Mouse (Mus musculus): ENCODE measurements around the gene Eif3k.

The Eif3k gene

DNA sequence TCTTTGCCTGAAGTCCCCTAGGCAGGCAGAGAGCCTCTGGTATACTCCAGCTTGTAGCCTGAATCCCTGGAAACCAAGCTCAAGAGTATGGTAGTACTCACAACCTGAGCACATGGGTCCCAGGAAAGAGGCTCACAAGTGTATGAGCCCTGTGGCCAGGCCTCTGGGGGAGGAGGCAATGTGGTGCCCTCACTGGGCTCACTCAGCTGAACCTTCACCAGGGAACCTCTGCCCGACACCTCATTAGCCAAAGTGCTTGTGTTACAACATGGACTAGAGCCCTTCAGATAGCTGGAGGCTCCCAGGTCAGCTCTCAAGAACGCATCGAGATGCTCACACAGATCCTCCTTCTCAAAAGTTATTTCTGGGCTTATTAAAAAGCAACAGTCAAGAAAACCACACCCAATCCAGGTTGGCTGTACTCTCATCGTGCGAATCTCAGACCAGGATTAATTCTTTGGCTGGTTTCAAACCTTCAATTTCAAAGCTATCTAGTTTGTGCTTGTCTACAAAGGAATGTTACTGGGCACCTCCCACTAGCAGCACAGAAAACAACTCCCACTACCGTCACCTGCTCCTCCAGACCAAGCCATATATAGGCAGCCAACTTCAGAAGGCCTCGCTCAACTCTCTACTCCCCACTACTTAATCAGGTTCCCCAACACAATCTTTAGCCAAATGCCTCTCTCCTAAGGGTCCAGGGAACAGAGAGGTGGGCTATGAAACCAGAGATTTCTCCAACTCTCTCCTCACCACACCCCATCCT, 42.1 kb downstream of the Eif3k start:
- DNase-seq (ENCODE audit: low spot score in 2 of 2): no peak

DNA sequence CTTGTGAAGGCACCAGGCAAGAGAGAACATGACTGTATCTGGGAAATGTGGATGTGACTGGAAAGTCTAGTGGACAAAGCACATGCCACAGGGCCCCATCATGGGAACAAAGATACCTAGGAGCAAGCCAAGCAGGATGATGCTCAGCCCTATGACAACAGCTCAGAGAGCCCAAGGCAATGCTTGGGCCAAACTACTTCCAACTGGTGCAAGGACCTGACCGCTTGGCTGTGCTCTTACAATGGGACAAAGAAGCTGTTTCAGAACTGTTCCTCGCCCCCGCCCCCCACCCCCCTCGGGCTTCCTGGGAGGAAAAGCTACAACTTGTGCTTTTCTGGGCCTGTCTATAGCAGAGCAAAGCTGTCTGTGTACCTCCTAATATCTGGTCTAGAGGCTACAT, 43.0 kb downstream of the Eif3k start:
- no peak for DNase-seq (ENCODE audit: low spot score in 2 of 2)

DNA sequence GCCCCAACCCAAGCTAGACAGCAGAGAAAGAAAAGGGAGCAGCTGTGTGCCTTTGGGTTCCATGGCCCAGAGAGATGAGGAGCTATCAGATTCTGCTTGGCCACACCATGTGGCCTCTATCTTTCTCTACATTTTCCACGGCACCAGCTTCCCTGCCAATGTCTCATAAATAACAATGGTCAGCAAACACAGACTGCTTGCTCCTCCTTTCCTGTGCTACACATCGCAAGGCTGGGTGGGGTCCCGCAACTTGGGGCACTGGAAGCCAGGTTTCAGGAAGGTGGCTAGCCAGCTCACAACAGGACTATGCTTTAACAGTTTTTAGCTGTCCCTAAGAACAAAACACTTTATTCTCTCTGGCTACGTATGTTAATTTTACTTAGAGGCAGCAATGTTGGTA, 44.9 kb downstream of the Eif3k start:
- no peak for DNase-seq (ENCODE audit: low spot score in 2 of 2)

DNA sequence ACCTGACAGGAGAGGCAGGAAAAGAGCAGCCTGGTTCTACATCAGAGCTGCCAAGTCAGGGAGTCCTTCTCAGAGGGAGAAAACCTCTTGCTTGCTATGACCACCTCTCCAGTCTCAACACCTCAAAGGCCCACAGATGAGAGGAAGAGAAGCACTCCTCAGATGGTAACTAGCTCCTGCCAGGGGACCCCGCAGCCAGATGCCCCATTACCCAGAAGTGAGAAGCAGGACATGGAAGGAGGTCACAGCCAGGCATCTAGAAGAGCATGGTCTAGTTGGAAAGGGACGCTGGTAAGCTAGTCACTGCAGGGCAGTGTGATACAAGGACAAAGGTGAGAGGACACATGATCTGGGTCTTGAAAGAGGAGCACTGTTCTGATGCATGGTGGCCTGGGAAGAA, 47.8 kb downstream of the Eif3k start:
- no peak for DNase-seq (ENCODE audit: low spot score in 2 of 2)

DNA sequence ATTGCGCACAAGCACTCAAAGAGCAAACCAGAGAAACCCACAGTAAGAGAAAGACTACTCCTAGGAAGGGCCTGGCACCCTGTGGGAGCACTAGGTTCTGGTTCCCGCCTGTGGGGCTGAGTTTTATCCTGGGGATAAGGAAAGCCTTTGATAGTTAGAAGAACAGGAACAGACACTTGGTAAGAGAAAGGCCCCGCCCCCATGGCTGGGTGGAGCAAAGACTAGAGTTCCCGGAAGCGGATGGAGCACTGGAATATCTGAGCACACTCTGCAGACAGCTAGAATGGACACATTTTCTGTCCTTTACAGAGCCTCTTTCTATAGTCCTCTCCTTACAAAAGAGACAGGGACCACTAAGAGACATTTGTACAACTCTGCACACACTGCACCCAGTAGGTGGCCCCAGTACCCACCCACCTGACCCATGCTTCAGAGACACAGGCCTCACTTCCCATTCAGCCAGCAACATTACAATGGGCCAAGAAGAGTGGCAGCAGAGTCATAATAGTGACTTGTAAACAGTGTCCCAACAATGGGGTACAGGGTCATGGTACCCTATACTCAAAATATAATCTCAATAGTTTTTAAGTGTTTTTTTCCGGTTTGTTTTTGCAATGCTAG, 49.1 kb downstream of the Eif3k start:
- DNase-seq (ENCODE audit: low spot score in 2 of 2): no peak

DNA sequence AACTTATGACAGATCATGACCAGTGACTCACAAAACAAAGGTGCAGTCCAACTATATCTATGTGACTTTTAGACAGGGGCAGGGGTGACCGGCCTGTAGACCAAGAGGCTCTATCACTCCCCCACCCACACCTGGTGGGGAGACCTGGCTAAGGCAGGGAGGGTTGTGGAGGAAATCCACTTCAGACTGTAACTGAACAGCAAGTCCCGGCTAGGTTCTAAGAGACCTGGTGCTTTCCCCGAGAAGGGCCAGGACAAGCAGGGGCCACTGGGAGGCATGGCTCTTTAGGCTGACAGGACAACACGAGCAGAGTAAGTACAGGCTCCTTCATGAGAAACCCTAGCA, 50.0 kb downstream of the Eif3k start:
- DNase-seq (ENCODE audit: low spot score in 2 of 2): no peak

DNA sequence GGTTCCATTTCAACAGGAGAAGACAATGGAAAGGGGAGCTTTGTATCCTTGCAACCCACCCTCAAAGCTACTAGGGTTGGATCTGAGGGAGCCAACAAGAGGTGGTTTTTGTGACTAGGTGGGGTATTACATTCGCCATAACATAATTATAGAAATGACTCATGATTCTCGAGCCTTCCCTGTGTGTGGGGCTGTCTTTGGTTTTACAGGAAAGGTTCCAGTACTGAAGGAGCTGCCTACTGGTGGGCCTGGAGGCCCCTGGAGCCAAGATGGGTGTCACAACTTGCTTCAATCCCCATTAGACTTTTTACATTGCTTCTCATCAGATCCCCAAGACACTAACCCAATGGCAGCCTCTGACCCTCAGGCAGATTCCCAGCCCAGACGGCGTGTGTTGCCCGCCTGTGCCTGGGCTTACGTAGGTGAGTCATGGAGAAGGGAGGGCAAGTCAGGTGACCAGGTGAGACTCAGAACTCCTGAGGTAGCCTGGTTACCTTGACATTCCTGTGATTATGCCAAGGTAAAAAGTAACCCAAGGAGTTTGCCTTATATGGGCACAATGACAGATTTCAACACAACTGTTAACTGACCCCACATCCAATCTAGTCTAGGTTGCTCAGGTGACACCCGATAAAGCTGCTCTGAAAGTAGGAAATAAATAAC, 50.5 kb downstream of the Eif3k start:
- DNase-seq (ENCODE audit: low spot score in 2 of 2): no peak

DNA sequence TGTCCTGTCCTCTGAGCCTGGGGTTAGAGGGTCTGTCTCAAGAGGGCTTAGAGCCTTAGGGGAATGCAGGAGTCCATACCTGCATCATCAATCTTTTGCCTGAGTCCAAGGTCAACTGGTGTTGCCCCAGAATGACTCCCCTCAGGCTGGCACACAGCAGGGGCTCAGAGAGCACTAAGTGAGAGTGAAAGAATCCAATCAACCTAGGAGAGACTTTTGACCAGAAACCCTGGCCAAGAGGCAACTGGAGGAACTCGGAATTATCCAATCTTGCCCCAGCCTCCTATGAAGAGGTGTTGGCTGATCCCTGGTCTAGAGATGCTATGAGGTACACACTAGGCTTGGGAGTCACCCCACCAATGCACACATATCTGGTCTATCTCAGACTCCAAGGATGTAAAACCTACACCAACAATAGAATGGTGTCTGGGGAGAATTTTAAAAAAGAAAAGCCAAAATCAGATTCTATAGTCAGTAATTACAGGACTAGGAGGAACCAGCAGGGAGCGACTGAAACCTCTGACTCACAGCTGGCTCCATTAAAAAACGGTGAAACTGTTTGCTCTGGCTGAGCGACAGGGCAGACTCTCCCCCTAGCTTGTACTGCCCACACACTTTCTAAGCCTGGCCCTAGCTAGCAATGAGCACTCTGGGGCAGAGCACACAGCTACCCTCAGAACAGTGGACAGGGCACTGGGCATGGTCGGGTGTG, 51.2 kb downstream of the Eif3k start:
- no peak for DNase-seq (ENCODE audit: low spot score in 2 of 2)

DNA sequence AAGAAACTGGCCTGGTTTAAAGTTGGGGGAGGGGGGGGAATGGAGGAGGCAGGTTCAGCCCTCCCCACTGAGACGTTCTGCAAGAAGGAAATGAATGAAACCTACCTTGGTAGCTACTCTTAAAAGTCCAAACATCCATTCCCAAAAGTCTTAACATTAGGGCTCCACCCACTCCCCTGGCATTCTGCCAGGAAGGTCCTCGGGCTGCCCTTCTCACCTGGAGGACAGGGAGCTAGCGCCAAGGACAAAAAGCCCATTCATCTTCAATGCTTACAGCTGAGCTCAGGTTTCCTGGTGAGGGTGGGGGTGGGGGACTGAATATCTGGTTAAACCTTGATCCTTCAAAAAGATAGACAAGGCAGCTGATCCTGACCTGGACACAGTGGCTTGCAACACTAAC, 52.3 kb downstream of the Eif3k start:
- no peak for DNase-seq (ENCODE audit: low spot score in 2 of 2)

DNA sequence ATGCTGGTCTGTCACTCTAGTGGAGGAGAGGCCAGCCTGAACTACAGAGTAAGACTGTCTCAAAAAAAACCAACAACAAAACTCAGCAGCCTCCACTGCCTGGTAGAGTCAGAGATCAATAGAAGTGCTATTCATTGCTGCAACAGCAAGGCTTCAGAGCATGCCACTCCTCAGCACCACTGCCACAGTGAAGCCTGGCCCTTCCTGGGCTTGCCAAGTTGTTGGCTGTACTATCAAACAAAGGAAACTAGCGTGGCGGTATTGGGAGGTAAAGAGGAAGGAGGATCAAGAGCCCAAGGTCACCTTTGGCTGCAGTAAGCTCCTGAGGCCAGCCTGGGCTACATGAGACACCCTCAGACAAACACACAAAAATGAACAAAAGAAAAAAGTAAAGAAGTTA, 55.5 kb downstream of the Eif3k start:
- no peak for DNase-seq (ENCODE audit: low spot score in 2 of 2)

DNA sequence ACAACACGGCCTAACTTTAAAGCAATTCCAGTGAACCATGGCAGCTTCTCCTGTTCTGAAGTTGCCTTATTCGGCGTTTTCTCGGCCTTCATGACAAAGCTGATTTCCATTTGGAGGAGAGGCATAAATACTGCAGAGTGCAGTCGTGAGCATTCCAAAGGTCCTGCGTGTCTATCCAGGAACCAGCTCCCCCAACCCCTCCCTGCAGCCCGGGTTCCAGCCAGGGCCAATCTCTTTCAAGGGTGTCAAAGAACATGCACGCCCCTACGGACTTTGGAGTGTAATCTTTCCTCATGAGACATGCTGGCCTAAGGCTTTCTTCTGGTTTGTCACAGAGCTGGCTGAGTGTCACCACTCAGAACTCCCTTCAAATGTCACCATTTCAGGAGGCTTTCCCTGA, 56.3 kb downstream of the Eif3k start:
- DNase-seq (ENCODE audit: low spot score in 2 of 2): no peak

DNA sequence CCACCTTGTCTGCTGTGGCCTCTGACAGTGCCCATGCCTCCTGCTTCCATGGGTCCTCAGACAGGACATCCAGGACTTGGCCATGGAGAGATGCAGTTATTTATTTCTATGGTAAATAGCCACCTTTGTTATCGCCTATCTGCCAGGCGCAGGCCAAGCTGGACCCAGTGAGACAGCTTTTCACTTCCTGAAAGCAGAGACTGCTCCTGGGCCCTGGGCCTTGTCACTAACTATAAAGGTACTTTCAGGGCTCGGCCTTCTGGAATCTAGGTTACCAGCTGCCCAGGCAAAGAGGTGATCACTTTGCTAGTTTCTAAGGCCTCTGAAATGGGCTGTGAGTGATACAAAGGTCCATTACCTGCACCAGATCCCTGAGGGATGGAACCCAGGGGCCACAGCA, 56.9 kb downstream of the Eif3k start:
- DNase-seq (ENCODE audit: low spot score in 2 of 2): no peak

DNA sequence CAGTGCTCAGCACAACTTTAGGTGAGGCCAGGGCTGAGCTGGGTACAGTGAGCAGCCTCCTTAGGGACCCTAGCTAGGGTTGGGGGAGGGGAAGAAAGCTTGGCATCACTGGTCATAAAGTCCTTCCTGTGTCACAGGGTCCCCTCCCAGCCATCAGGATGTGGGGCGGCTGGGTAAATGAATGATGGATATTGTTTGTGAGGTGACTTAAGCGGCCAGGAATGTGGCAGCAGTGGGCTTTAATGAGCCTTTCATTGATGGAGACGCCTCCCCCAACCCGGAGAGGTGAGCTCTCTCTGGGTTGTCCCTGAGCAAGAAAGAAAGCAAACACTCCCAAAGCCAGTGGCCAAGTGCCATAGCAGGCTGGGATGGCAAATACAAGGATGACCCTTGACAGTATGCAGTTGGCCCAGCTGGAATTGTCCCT, 57.8 kb downstream of the Eif3k start:
- no peak for DNase-seq (ENCODE audit: low spot score in 2 of 2)

DNA sequence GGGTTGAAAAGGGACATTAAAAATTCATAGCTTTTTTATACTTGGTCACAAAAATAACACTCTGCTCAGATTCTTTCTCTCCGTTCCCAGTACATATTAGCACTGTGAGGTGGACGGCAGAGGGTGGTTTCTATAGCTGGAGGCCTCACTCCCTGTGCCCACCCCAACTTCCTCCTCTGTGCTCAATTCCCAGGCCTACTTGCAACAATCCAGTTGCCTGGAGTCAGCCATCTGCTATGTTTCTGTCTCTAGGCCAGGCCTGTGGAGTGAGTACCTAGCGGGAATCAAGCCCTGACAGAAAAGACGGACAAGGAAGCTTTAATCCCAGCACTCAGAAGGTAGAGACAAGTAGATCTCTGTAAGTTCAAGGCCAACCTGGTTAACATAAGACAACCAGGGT, 59.1 kb downstream of the Eif3k start:
- no peak for DNase-seq (ENCODE audit: low spot score in 2 of 2)

DNA sequence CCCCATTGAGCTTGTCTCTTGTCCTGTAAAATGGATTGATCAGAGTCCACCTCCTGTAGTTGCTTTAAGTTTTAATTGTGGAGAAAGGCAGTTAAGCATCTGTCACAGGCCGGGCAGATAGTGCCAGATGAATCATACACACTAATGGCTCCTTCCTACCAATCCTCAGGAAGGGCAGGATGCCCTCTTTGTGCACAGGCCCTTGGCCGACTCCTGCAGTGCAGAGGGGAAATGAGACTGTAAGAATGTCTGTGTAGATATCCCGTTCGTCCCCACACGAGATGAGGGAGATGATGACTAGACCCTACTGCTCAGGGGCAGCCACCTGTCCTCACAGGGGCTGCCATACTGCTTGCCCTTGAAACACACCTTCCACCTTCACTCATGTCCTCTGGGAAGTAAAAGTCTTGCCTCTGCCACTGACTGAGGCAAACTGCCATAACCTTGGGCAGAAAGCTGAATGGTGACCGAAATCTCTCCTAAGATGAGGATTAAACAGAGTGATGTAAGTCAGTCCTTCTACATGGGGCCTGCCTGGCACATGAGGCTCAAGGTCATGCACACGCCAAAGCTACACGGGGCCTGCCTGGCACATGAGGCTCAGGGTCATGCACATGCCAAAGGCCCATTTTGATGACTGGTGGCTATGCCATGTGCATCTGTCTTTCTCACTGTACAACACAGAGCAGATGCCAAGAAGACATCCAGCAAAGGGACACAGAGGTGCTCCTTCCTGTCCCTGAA, 59.8 kb downstream of the Eif3k start:
- DNase-seq (ENCODE audit: low spot score in 2 of 2): no peak

Data from spleen, postnatal 36 days (tissue).